Mouse (Mus musculus): ENCODE data around the gene Ndufb3.
A peak's percentile ranks its signal among the peaks of the same experiment; 100 is the strongest.
"Not testable (repeated sequence)": the region's sequence is repeated elsewhere in the genome, so short reads cannot be mapped to it uniquely, and the experiment has no call there.

Gene Ndufb3

GRCm38 (mm10) chr1:58617978-58618668, 31.9 kb downstream of the Ndufb3 start:
- DNase-seq (ENCODE audit: low read depth), result peak; percentile 29

DNA sequence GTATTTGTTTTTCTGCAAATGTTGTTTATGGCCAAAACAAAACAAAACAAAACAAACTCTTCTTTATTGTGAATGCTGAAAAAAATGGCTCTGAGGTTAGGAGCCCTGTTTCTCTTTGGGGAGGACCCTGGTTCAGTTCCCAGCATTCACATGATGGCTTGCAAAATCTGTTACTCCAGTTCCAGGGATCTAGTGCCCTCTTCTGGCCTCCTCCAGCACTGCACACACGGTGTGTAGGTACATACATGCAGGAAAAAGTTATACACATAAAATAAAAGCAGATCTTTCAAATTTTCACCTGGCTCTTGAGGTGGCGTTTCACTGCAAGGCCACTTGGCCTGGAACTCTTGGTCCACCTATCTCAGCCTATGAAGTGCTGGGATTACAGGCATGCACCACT, 32.6 kb downstream of the Ndufb3 start:
- no peak for DNase-seq (ENCODE audit: low read depth)

DNA sequence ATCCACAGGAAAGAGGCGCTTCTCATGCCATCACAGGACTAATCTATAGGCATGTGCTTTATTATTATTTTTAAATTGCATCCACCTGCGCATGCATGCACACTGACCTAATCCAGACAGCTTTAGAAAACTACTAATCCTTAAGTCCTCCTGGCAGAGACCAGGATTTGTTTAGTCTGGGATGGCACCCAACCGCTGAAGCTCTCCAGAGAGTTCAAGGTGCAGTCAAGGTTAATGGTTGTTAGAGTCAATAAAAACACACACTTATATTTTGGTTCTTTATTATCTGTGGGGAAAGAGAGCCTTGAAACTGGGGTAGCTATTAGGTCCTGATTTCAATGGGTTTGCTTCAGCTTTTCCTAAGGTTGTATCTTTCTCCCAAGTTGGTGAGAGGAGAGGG, 35.1 kb downstream of the Ndufb3 start:
- DNase-seq (ENCODE audit: low read depth), result no peak

- DNase-seq (ENCODE audit: low read depth), result no peak
Measured at GRCm38 (mm10) chr1:58621996-58622748, 36.0 kb downstream of the Ndufb3 start.

GRCm38 (mm10) chr1:58628847-58629246, 42.7 kb downstream of the Ndufb3 start:
- not testable (repeated sequence) for DNase-seq (ENCODE audit: low read depth)

Data from c-Kit-positive CD71-negative TER-119-negative erythroid progenitor cells, embryonic 14.5 days (primary cell).